Mouse (Mus musculus): ENCODE measurements at regions not wholly inside any gene's neighbourhood (a gene's known extent, or its start where the extent isn't known, plus 50 kb on each side); places are given as distances from the start of the nearest gene placed in this dataset.

GRCm38 (mm10) chr17:84844950-84845349, 54.4 kb upstream of the Lrpprc start:
- Histone ChIP-seq H3K9me3 (ENCODE audit: low read length) (no peaks in the 10 kb centered on the region), H3K27me3 (replicated peaks; ENCODE audit: insufficient read depth, low read length) (no peaks in the 10 kb centered on the region), H3K9ac (replicated peaks; ENCODE audit: low read depth) (no peak overlapping the region), H3K4me2 (replicated peaks; ENCODE audit: low read depth, low read length) (no peak overlapping the region), H3K4me1 (ENCODE audit: insufficient read depth, low read depth, low read length) (no peaks in the 10 kb centered on the region), H3K27ac (ENCODE audit: low read length) (no peak overlapping the region), H3K36me3 (ENCODE audit: insufficient read depth, low read length) (no peaks in the 10 kb centered on the region), H3K4me3 (ENCODE audit: low read depth, low read length) (no peak overlapping the region)
- TF ChIP-seq EP300 (IDR thresholded peaks at IDR 0.05) (no peak), CTCF (IDR thresholded peaks at IDR 0.05) (no peak)
- ATAC-seq (no peak), DNase-seq (ENCODE audit: low spot score) (no peak)
- 77% methylated on average over 13 of the region's 13 CpGs for WGBS

- Histone ChIP-seq H3K4me2 (replicated peaks; ENCODE audit: low read depth, low read length) (no peak overlapping the region), H3K27me3 (replicated peaks; ENCODE audit: insufficient read depth, low read length) (no peaks in the 10 kb centered on the region), H3K9ac (replicated peaks; ENCODE audit: low read depth) (no peak overlapping the region), H3K4me1 (ENCODE audit: insufficient read depth, low read depth, low read length) (no peaks in the 10 kb centered on the region), H3K9me3 (ENCODE audit: low read length) (no peaks in the 10 kb centered on the region), H3K36me3 (ENCODE audit: insufficient read depth, low read length) (no peaks in the 10 kb centered on the region), H3K4me3 (ENCODE audit: low read depth, low read length) (no peak overlapping the region), H3K27ac (ENCODE audit: low read length) (no peak overlapping the region)
- WGBS = 76% methylated on average over 9 of the region's 9 CpGs
- ATAC-seq (no peak), DNase-seq (ENCODE audit: low spot score) (no peak)
- TF ChIP-seq EP300 (IDR thresholded peaks at IDR 0.05) (no peak), CTCF (IDR thresholded peaks at IDR 0.05) (no peak)
Measured at GRCm38 (mm10) chr17:84846141-84846540, 55.6 kb upstream of the Lrpprc start.

- TF ChIP-seq CTCF (IDR thresholded peaks at IDR 0.05) (no peak), EP300 (IDR thresholded peaks at IDR 0.05) (no peak)
- Histone ChIP-seq H3K9me3 (ENCODE audit: low read length) (no peaks in the 10 kb centered on the region), H3K4me1 (ENCODE audit: insufficient read depth, low read depth, low read length) (no peaks in the 10 kb centered on the region), H3K27ac (ENCODE audit: low read length) (no peak overlapping the region), H3K36me3 (ENCODE audit: insufficient read depth, low read length) (no peaks in the 10 kb centered on the region), H3K4me2 (replicated peaks; ENCODE audit: low read depth, low read length) (no peak overlapping the region), H3K27me3 (replicated peaks; ENCODE audit: insufficient read depth, low read length) (no peaks in the 10 kb centered on the region), H3K9ac (replicated peaks; ENCODE audit: low read depth) (no peak overlapping the region), H3K4me3 (ENCODE audit: low read depth, low read length) (no peak overlapping the region)
- ATAC-seq (no peak), DNase-seq (ENCODE audit: low spot score) (no peak)
- WGBS = 45% methylated on average over 14 of the region's 14 CpGs
Measured at GRCm38 (mm10) chr17:84848385-84849030, 57.9 kb upstream of the Lrpprc start.

- Histone ChIP-seq H3K27ac (ENCODE audit: low read length) (no peak overlapping the region), H3K4me2 (replicated peaks; ENCODE audit: low read depth, low read length) (no peak overlapping the region), H3K9ac (replicated peaks; ENCODE audit: low read depth) (no peak overlapping the region), H3K9me3 (ENCODE audit: low read length) (no peaks in the 10 kb centered on the region), H3K4me1 (ENCODE audit: insufficient read depth, low read depth, low read length) (no peaks in the 10 kb centered on the region), H3K4me3 (ENCODE audit: low read depth, low read length) (no peak overlapping the region), H3K36me3 (ENCODE audit: insufficient read depth, low read length) (no peaks in the 10 kb centered on the region), H3K27me3 (replicated peaks; ENCODE audit: insufficient read depth, low read length) (no peaks in the 10 kb centered on the region)
- WGBS = 65% methylated on average over 6 of the region's 6 CpGs
- DNase-seq (ENCODE audit: low spot score) (no peak), ATAC-seq (no peak)
- TF ChIP-seq EP300 (IDR thresholded peaks at IDR 0.05) (no peak), CTCF (IDR thresholded peaks at IDR 0.05) (no peak)
Measured at GRCm38 (mm10) chr17:84849031-84849405, 58.4 kb upstream of the Lrpprc start.

GRCm38 (mm10) chr17:84850464-84850863, 59.9 kb upstream of the Lrpprc start:
- WGBS = 69% methylated on average over 5 of the region's 5 CpGs
- H3K36me3 ChIP-seq (ENCODE audit: insufficient read depth, low read length) = no peaks in the 10 kb centered on the region
- no peak overlapping the region for H3K4me2 ChIP-seq (replicated peaks; ENCODE audit: low read depth, low read length)
- no peaks in the 10 kb centered on the region for H3K9me3 ChIP-seq (ENCODE audit: low read length)
- H3K27ac ChIP-seq (ENCODE audit: low read length) = no peak overlapping the region
- H3K27me3 ChIP-seq (replicated peaks; ENCODE audit: insufficient read depth, low read length) = no peaks in the 10 kb centered on the region
- ATAC-seq = no peak
- H3K9ac ChIP-seq (replicated peaks; ENCODE audit: low read depth) = no peak overlapping the region
- no peak for TF ChIP-seq EP300 (IDR thresholded peaks at IDR 0.05)
- no peak for TF ChIP-seq CTCF (IDR thresholded peaks at IDR 0.05)
- no peak for DNase-seq (ENCODE audit: low spot score)
- H3K4me3 ChIP-seq (ENCODE audit: low read depth, low read length) = no peak overlapping the region
- no peaks in the 10 kb centered on the region for H3K4me1 ChIP-seq (ENCODE audit: insufficient read depth, low read depth, low read length)

GRCm38 (mm10) chr17:84850893-84851292, 60.3 kb upstream of the Lrpprc start:
- Histone ChIP-seq H3K27me3 (replicated peaks; ENCODE audit: insufficient read depth, low read length) (no peaks in the 10 kb centered on the region), H3K4me3 (ENCODE audit: low read depth, low read length) (no peak overlapping the region), H3K9me3 (ENCODE audit: low read length) (no peaks in the 10 kb centered on the region), H3K9ac (replicated peaks; ENCODE audit: low read depth) (no peak overlapping the region), H3K4me1 (ENCODE audit: insufficient read depth, low read depth, low read length) (no peaks in the 10 kb centered on the region), H3K4me2 (replicated peaks; ENCODE audit: low read depth, low read length) (no peak overlapping the region), H3K36me3 (ENCODE audit: insufficient read depth, low read length) (no peaks in the 10 kb centered on the region), H3K27ac (ENCODE audit: low read length) (no peak overlapping the region)
- WGBS = 81% methylated on average over 5 of the region's 5 CpGs
- no peak for TF ChIP-seq CTCF (IDR thresholded peaks at IDR 0.05)
- no peak for TF ChIP-seq EP300 (IDR thresholded peaks at IDR 0.05)
- DNase-seq (ENCODE audit: low spot score) (no peak), ATAC-seq (no peak)

GRCm38 (mm10) chr17:84856971-84857370, 66.4 kb upstream of the Lrpprc start:
- ATAC-seq (no peak), DNase-seq (ENCODE audit: low spot score) (no peak)
- H3K36me3 ChIP-seq (ENCODE audit: insufficient read depth, low read length) = no peaks in the 10 kb centered on the region
- TF ChIP-seq EP300 (IDR thresholded peaks at IDR 0.05) = no peak
- no peak overlapping the region for H3K4me2 ChIP-seq (replicated peaks; ENCODE audit: low read depth, low read length)
- no peak overlapping the region for H3K9ac ChIP-seq (replicated peaks; ENCODE audit: low read depth)
- no peaks in the 10 kb centered on the region for H3K4me1 ChIP-seq (ENCODE audit: insufficient read depth, low read depth, low read length)
- 72% methylated on average over 6 of the region's 6 CpGs for WGBS
- no peak overlapping the region for H3K27ac ChIP-seq (ENCODE audit: low read length)
- H3K4me3 ChIP-seq (ENCODE audit: low read depth, low read length) = no peak overlapping the region
- no peaks in the 10 kb centered on the region for H3K9me3 ChIP-seq (ENCODE audit: low read length)
- no peaks in the 10 kb centered on the region for H3K27me3 ChIP-seq (replicated peaks; ENCODE audit: insufficient read depth, low read length)
